Mouse (Mus musculus) spleen, adult 2 months (tissue): Measurements from ENCODE around the gene Tle4.

Experiments used
- CTCF ChIP-seq: fragments of 200-500 bp; IDR thresholded peaks from 2 replicates; pipeline ENCODE4 v1.5.1; 2011; ENCODE audit warnings: mild to moderate bottlenecking, inconsistent platforms; ENCODE audit not compliant: insufficient read depth, insufficient read length, insufficient replicate concordance; ENCODE audit errors: extremely low read depth
- POLR2A ChIP-seq: fragments of 200-500 bp; IDR thresholded peaks from 2 replicates; pipeline ENCODE4 v1.6.1; 2011; ENCODE audit warnings: low read depth, low read length, inconsistent platforms

DNA sequence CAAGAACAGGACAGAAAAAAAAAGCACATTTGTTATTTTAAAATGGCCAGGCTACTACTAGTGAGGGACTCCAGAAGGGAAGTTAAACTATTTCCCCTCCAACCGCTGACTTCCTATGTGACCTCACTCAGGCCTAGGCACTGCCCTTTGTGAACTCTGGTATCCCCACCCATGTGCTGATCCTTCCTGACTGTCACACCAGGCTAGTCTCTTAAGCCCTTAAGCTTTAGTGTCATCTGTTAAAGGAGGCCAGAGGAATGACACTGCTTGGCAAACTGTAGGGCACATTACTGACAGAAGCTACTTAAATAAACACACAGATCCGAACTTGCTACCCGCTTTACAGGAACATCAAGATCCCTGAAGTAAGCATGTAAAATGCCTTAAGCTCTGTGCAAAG is 11.7 kb downstream of the Tle4 start:
- TF ChIP-seq POLR2A (no peak), CTCF (no peak)
